Mouse (Mus musculus) limb, embryonic 14.5 days (tissue): Measurements from ENCODE around the gene Cadps. TPM values are rescaled to one million over a fixed set of nuclear protein-coding genes. Genes with fewer than 3 reads are reported as not detected.

ENCODE experiments used
- ATAC-seq: fragments of 200-750 bp; cut with Nextera tagmentation; 2 replicates; pipeline ENCODE4 v1.8.0; 2017; ENCODE audit warnings: low read depth, moderate number of reproducible peaks, moderate TSS enrichment; ENCODE audit not compliant: low FRiP score
- DNase-seq: peaks from one replicate; pipeline ENCODE4 v3.0.0-alpha.2; 2015; ENCODE audit warnings: low spot score
- H3K27ac ChIP-seq: fragments of 300-500 bp; sonication (generic); replicated peaks from 2 replicates; pipeline ENCODE4 v1.5.1; 2014; ENCODE audit warnings: low read depth, mild to moderate bottlenecking, low read length, moderate library complexity, mixed read lengths
- H3K27me3 ChIP-seq: fragments of 300-500 bp; sonication (generic); 2 replicates; pipeline ENCODE4 v1.6.1; 2014; ENCODE audit warnings: low read length, mixed read lengths; ENCODE audit not compliant: control insufficient read depth, insufficient read depth
- H3K36me3 ChIP-seq: fragments of 300-500 bp; sonication (generic); 2 replicates; pipeline ENCODE4 v1.6.1; 2014; ENCODE audit warnings: mild to moderate bottlenecking, low read length, moderate library complexity, mixed read lengths; ENCODE audit not compliant: control insufficient read depth, insufficient read depth
- H3K4me1 ChIP-seq: fragments of 300-500 bp; sonication (generic); 2 replicates; pipeline ENCODE4 v1.6.1; 2014; ENCODE audit warnings: antibody characterized with exemption, low read length, mixed read lengths; ENCODE audit not compliant: control insufficient read depth, insufficient read depth
- H3K4me2 ChIP-seq: fragments of 300-500 bp; sonication (generic); replicated peaks from 2 replicates; pipeline ENCODE4 v1.6.1; 2014; ENCODE audit warnings: low read depth, mild to moderate bottlenecking, low read length, moderate library complexity; ENCODE audit not compliant: severe bottlenecking
- H3K4me3 ChIP-seq: fragments of 300-500 bp; sonication (generic); replicated peaks from 2 replicates; pipeline ENCODE4 v1.5.1; 2014; ENCODE audit warnings: low read length
- H3K9ac ChIP-seq: fragments of 300-500 bp; sonication (generic); 2 replicates; pipeline ENCODE4 v1.6.1; 2014; ENCODE audit warnings: mild to moderate bottlenecking, low read depth, low read length, moderate library complexity; ENCODE audit not compliant: severe bottlenecking
- H3K9me3 ChIP-seq: fragments of 300-500 bp; sonication (generic); 2 replicates; pipeline ENCODE4 v1.6.1; 2016; ENCODE audit warnings: low read length; ENCODE audit not compliant: control insufficient read depth
- POLR2A ChIP-seq: fragments of 200-500 bp; IDR thresholded peaks from 2 replicates; pipeline ENCODE4 v1.8.0; 2012; ENCODE audit warnings: inconsistent platforms, mild to moderate bottlenecking, moderate library complexity, borderline replicate concordance; ENCODE audit not compliant: insufficient read depth, insufficient read length; ENCODE audit errors: extremely low read depth
- WGBS: fragments of 180-500 bp; shearing (Covaris S2); extraction: QIAGEN DNeasy Blood & Tissue Kit; methylation state at CpG from one replicate; pipeline ENCODE4 v1.1.7; 2014; 5-methylcytosine and 5-hydroxymethylcytosine counted together
- polyA plus RNA-seq, 2 experiments: library from polyadenylated mRNA; depleted of rRNA in 1 of 2; stranded (reverse) in 1 of 2; unstranded in 1 of 2; fragments of >200 nt; fragmentation: Nextera tagmentation in 1 of 2; extraction: Ambion mirVana in 1 of 2; gene quantifications; 2 replicates each; pipeline versions ENCODE4 v1.2.1 to v1.2.3; 2012 to 2014

The Cadps gene
- polyA plus RNA-seq, 2 experiments, result 4.9 to 5.9 TPM

DNA sequence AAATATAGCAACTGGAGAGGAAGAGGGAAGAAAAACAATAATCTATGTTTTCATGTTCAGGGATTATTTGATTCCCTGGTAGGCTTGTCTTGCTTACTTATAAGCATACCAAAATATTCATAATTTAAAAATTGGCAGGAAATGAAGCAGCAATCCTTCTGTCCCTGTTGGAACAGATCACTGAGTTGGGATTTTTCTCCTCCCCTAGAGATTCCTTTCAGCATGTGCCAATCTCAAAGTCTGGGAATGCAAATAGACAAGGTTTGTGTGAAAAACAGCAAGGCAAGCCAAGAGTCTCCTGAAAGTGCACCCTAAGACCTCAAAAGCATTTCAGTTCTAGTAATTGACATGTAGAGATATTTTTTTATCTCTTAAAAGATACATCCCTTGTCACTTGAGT lies 16.1 kb upstream of the Cadps start:
- H3K36me3 ChIP-seq, result no peaks in the 10 kb centered on the region
- no peak overlapping the region for H3K9ac ChIP-seq
- H3K27ac ChIP-seq, result no peak overlapping the region
- H3K4me1 ChIP-seq, result no peaks in the 10 kb centered on the region
- H3K27me3 ChIP-seq, result no peaks in the 10 kb centered on the region
- DNase-seq, result no peak
- no peaks in the 10 kb centered on the region for H3K9me3 ChIP-seq
- ATAC-seq, result no peak
- H3K4me2 ChIP-seq, result no peak overlapping the region
- H3K4me3 ChIP-seq, result no peak overlapping the region
- TF ChIP-seq POLR2A, result no peak

DNA sequence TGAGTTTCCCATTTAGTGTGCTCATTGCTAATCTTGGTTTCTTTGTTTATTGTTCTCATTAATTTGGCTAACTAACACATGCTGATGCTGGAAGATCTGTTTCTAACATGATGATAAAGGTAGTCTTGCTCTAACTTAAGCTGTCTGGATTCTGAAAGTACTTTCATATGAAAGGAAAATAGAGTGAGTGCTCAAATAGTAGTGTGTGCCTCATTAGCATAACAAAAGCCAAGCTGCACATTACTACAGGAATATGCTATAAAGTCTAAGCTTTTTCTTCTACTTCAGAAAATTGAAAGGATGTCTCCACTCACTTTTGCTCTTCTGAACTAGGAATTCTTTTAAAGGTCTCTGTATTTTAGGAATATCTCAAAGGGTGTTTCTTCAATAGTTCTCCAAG lies 15.4 kb upstream of the Cadps start:
- no peaks in the 10 kb centered on the region for H3K4me1 ChIP-seq
- H3K36me3 ChIP-seq, result no peaks in the 10 kb centered on the region
- DNase-seq, result no peak
- H3K27me3 ChIP-seq, result no peaks in the 10 kb centered on the region
- H3K27ac ChIP-seq, result no peak overlapping the region
- no peak overlapping the region for H3K4me3 ChIP-seq
- no peak overlapping the region for H3K9ac ChIP-seq
- H3K9me3 ChIP-seq, result no peaks in the 10 kb centered on the region
- H3K4me2 ChIP-seq, result no peak overlapping the region
- ATAC-seq, result no peak
- TF ChIP-seq POLR2A, result no peak

- Histone ChIP-seq H3K4me2 (no peak overlapping the region), H3K4me3 (no peak overlapping the region), H3K36me3 (no peaks in the 10 kb centered on the region), H3K9me3 (no peaks in the 10 kb centered on the region), H3K27me3 (no peaks in the 10 kb centered on the region), H3K4me1 (no peaks in the 10 kb centered on the region), H3K27ac (no peak overlapping the region), H3K9ac (no peak overlapping the region)
- whole genome bisulfite sequencing, result 25% methylated on average over 1 of the region's 1 CpGs
- ATAC-seq (no peak), DNase-seq (no peak)
- no peak for TF ChIP-seq POLR2A
Observed at GRCm38 (mm10) chr14:12837902-12838301, 15.0 kb upstream of the Cadps start.

GRCm38 (mm10) chr14:12823781-12824180 lies 902 bp upstream of the Cadps start:
- DNase-seq (peak; percentile 88), ATAC-seq (no peak)
- H3K27me3 ChIP-seq, result peaks cover 23% of the 10 kb centered on the region
- 14% methylated on average over 6 of the region's 6 CpGs for WGBS
- H3K4me1 ChIP-seq, result peaks cover 8% of the 10 kb centered on the region; the same call in 1 of the 2 replicates
- no peaks in the 10 kb centered on the region for H3K9me3 ChIP-seq
- no peak overlapping the region for H3K4me3 ChIP-seq
- H3K27ac ChIP-seq, result no peak overlapping the region
- no peak for TF ChIP-seq POLR2A
- no peak overlapping the region for H3K9ac ChIP-seq
- H3K4me2 ChIP-seq, result no peak overlapping the region
- no peaks in the 10 kb centered on the region for H3K36me3 ChIP-seq

DNA sequence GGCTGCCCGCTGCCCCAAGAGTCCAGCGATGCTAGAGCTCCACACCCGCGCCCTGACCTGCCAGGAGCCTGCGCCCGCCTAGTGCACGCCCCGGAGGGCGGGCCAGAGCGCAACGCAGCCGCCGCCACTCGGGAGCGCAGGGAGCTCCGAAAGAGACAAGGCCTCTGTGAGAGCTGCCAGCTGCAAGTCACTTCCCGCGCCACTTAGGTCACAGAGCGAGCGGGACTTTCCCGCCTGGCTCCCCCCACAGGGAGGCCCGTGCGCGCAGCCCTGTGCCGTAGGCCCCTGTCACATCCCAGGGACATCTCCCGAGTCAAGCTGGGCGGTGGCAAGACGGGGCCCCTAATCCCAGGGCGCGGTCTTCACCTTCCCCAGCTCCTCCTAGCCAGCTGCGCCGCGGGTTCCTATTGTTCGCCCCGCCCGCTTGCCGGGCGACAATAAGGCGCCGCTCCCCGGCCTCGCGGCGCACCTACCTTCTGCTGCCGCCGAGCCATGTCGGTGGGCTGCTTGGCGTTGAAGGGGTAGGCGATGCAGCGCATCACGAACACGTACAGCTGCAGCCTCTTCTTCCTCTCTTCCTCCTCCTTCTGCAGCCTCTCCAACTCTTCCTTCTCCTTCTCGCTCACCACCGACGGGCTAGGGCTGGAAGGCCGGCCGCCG lies 918 bp downstream of the Cadps start:
- peak; percentile 53 for ATAC-seq
- Histone ChIP-seq H3K36me3 (no peaks in the 10 kb centered on the region), H3K9ac (peak overlapping the region; percentile 47), H3K4me3 (peak overlapping the region; percentile 48), H3K27ac (no peak overlapping the region), H3K9me3 (no peaks in the 10 kb centered on the region), H3K27me3 (peaks cover 23% of the 10 kb centered on the region), H3K4me1 (peaks cover 8% of the 10 kb centered on the region; the same call in 1 of the 2 replicates), H3K4me2 (peak overlapping the region; percentile 92)
- peak; percentile 3 for DNase-seq
- WGBS, result under 1% methylated on average over 30 of the region's 58 CpGs
- no peak for TF ChIP-seq POLR2A
